Mouse (Mus musculus) intestine, embryonic 14.5 days (tissue): ENCODE results near the gene Kdelc1. TPM values are rescaled to one million over a fixed set of nuclear protein-coding genes. Genes with fewer than 3 reads are reported as not detected.

ENCODE experiments used
- ATAC-seq: fragments of 200-750 bp; cut with Nextera tagmentation; replicated peaks from 2 replicates; pipeline ENCODE4 v1.8.0; 2017; ENCODE audit warnings: low read depth, moderate number of reproducible peaks, moderate TSS enrichment, moderate library complexity; ENCODE audit not compliant: low FRiP score, low TSS enrichment
- DNase-seq: peaks from one replicate; pipeline ENCODE4 v3.0.0-alpha.2; 2018; ENCODE audit warnings: low spot score
- H3K27ac ChIP-seq: fragments of 300-500 bp; sonication (generic); 2 replicates; pipeline ENCODE4 v1.5.1; 2014; ENCODE audit warnings: low read depth, mild to moderate bottlenecking, control low read depth
- H3K27me3 ChIP-seq: fragments of 300-500 bp; sonication (generic); replicated peaks from 2 replicates; pipeline ENCODE4 v1.6.1; 2014; ENCODE audit warnings: low read length, control low read depth; ENCODE audit not compliant: control insufficient read depth, insufficient read depth
- H3K36me3 ChIP-seq: fragments of 300-500 bp; sonication (generic); 2 replicates; pipeline ENCODE4 v1.6.1; 2014; ENCODE audit warnings: low read length, control low read depth; ENCODE audit not compliant: control insufficient read depth, insufficient read depth
- H3K4me1 ChIP-seq: fragments of 300-500 bp; sonication (generic); replicated peaks from 2 replicates; pipeline ENCODE4 v1.6.1; 2014; ENCODE audit warnings: low read length, control low read depth, mixed read lengths; ENCODE audit not compliant: control insufficient read depth, insufficient read depth
- H3K4me2 ChIP-seq: fragments of 300-500 bp; sonication (generic); 2 replicates; pipeline ENCODE4 v1.6.1; 2014; ENCODE audit warnings: low read length
- H3K4me3 ChIP-seq: fragments of 300-500 bp; sonication (generic); 2 replicates; pipeline ENCODE4 v1.5.1; 2014; ENCODE audit warnings: low read depth, low read length, control low read depth, mixed read lengths
- H3K9ac ChIP-seq: fragments of 300-500 bp; sonication (generic); 2 replicates; pipeline ENCODE4 v1.6.1; 2014; ENCODE audit warnings: mild to moderate bottlenecking, low read length
- H3K9me3 ChIP-seq: fragments of 300-500 bp; sonication (generic); 2 replicates; pipeline ENCODE4 v1.6.1; 2016; ENCODE audit warnings: low read length, control low read depth; ENCODE audit not compliant: control insufficient read depth
- WGBS: fragments of 180-500 bp; shearing (Covaris S2); extraction: QIAGEN DNeasy Blood & Tissue Kit; methylation state at CpG from one replicate; pipeline ENCODE4 v1.1.7; 2014; 5-methylcytosine and 5-hydroxymethylcytosine counted together
- polyA plus RNA-seq: library from polyadenylated mRNA; unstranded; fragments of >200 nt; fragmentation: Nextera tagmentation; extraction: Ambion mirVana; gene quantifications from 2 replicates; pipeline ENCODE4 v1.2.1, GENCODE M21; 2014

Gene Kdelc1
- 58.4 and 65.0 TPM in 2 replicates for polyA plus RNA-seq

GRCm38 (mm10) chr1:44118239-44119054 is at the start of gene Kdelc1, which contains the start of gene Bivm:
Gene Kdelc1 (minus strand): TSS chr1:44118808.
Gene Bivm (plus strand): TSS chr1:44118957.
- DNase-seq = peak; percentile 85
- Histone ChIP-seq H3K9me3 (no peaks in the 10 kb centered on the region), H3K4me2 (peak within 1 kb of the TSS; percentile 56), H3K27ac (peak within 1 kb of the TSS; percentile 95), H3K4me3 (peak within 1 kb of the TSS; percentile 82), H3K36me3 (peaks cover 35% of the 10 kb centered on the region), H3K9ac (peak within 1 kb of the TSS; percentile 65), H3K4me1 (peaks cover 4% of the 10 kb centered on the region; the same call in 1 of the 2 replicates), H3K27me3 (no peaks in the 10 kb centered on the region)
- under 1% methylated on average over 39 of the region's 39 CpGs for WGBS
- ATAC-seq = peak; percentile 95

GRCm38 (mm10) chr1:44167859-44168383 is 49.3 kb upstream of the Kdelc1 start:
- H3K4me2 ChIP-seq = no peak overlapping the region
- H3K4me3 ChIP-seq = no peak overlapping the region
- no peak for DNase-seq
- H3K9me3 ChIP-seq = peaks cover 4% of the 10 kb centered on the region; the same call in 1 of the 2 replicates
- no peak overlapping the region for H3K9ac ChIP-seq
- 93% methylated on average over 3 of the region's 3 CpGs for WGBS
- H3K27ac ChIP-seq = no peak overlapping the region
- peaks cover 70% of the 10 kb centered on the region for H3K36me3 ChIP-seq
- H3K4me1 ChIP-seq = no peaks in the 10 kb centered on the region
- H3K27me3 ChIP-seq = no peaks in the 10 kb centered on the region
- ATAC-seq = no peak

GRCm38 (mm10) chr1:44162389-44162788 is 43.8 kb upstream of the Kdelc1 start:
- Histone ChIP-seq H3K36me3 (peaks cover 91% of the 10 kb centered on the region), H3K4me1 (no peaks in the 10 kb centered on the region), H3K27me3 (no peaks in the 10 kb centered on the region), H3K27ac (no peak overlapping the region), H3K4me3 (no peak overlapping the region), H3K4me2 (no peak overlapping the region), H3K9me3 (no peaks in the 10 kb centered on the region), H3K9ac (no peak overlapping the region)
- WGBS = 92% methylated on average over 5 of the region's 5 CpGs
- DNase-seq = no peak
- ATAC-seq = no peak

- H3K4me3 ChIP-seq = no peak overlapping the region
- H3K27me3 ChIP-seq = no peaks in the 10 kb centered on the region
- H3K4me2 ChIP-seq = no peak overlapping the region
- ATAC-seq = no peak
- no peaks in the 10 kb centered on the region for H3K4me1 ChIP-seq
- H3K36me3 ChIP-seq = peaks cover 85% of the 10 kb centered on the region
- no peaks in the 10 kb centered on the region for H3K9me3 ChIP-seq
- no peak overlapping the region for H3K9ac ChIP-seq
- H3K27ac ChIP-seq = no peak overlapping the region
- WGBS = 93% methylated on average over 6 of the region's 6 CpGs
- no peak for DNase-seq
These were observed 43.2 kb upstream of the Kdelc1 start for GRCm38 (mm10) chr1:44161818-44162217.

- Histone ChIP-seq H3K27ac (no peak overlapping the region), H3K4me3 (no peak overlapping the region), H3K27me3 (no peaks in the 10 kb centered on the region), H3K4me1 (no peaks in the 10 kb centered on the region), H3K9me3 (no peaks in the 10 kb centered on the region), H3K4me2 (no peak overlapping the region), H3K36me3 (peaks cover 58% of the 10 kb centered on the region), H3K9ac (no peak overlapping the region)
- ATAC-seq (no peak), DNase-seq (no peak)
- 91% methylated on average over 6 of the region's 6 CpGs for WGBS
These were observed 39.7 kb upstream of the Kdelc1 start for GRCm38 (mm10) chr1:44158317-44158716.

- DNase-seq = no peak
These were observed 36.7 kb upstream of the Kdelc1 start for GRCm38 (mm10) chr1:44155287-44155686.

GRCm38 (mm10) chr1:44148706-44149105 is 30.1 kb upstream of the Kdelc1 start:
- Histone ChIP-seq H3K9ac (peak overlapping the region; percentile 84), H3K4me2 (peak overlapping the region; percentile 56), H3K9me3 (no peaks in the 10 kb centered on the region), H3K36me3 (peaks cover 2% of the 10 kb centered on the region), H3K4me1 (peaks cover 9% of the 10 kb centered on the region; the same call in 1 of the 2 replicates), H3K27ac (0 out of 2 replicates have a peak overlapping the region, but pooled peaks have one; percentile 93), H3K4me3 (peak overlapping the region; percentile 88), H3K27me3 (no peaks in the 10 kb centered on the region)
- ATAC-seq = no peak
- no peak for DNase-seq
- 27% methylated on average over 6 of the region's 6 CpGs for WGBS

More at GRCm38 (mm10) chr1:44155287-44155686, 36.7 kb upstream of the Kdelc1 start:
- Histone ChIP-seq H3K27ac (no peak overlapping the region), H3K27me3 (no peaks in the 10 kb centered on the region), H3K9ac (no peak overlapping the region), H3K4me3 (no peak overlapping the region), H3K4me1 (no peaks in the 10 kb centered on the region), H3K4me2 (no peak overlapping the region), H3K36me3 (peaks cover 29% of the 10 kb centered on the region), H3K9me3 (no peaks in the 10 kb centered on the region)
- WGBS = 98% methylated on average over 4 of the region's 4 CpGs
- no peak for ATAC-seq

- DNase-seq (peak; percentile 89), ATAC-seq (peak; percentile 96)
- Histone ChIP-seq H3K27me3 (no peaks in the 10 kb centered on the region), H3K4me2 (peak within 1 kb of the TSS; percentile 56), H3K9ac (peak within 1 kb of the TSS; percentile 84), H3K4me3 (peak within 1 kb of the TSS; percentile 88), H3K9me3 (no peaks in the 10 kb centered on the region), H3K27ac (peak within 1 kb of the TSS; percentile 93), H3K4me1 (peaks cover 9% of the 10 kb centered on the region; the same call in 1 of the 2 replicates), H3K36me3 (peaks cover 11% of the 10 kb centered on the region)
- under 1% methylated on average over 66 of the region's 66 CpGs for WGBS
These were observed 29.2 kb upstream of the Kdelc1 start, which contains the start of gene Ercc5 for GRCm38 (mm10) chr1:44147563-44148381. Gene Ercc5 (plus strand): TSS chr1:44147744.
